Mouse (Mus musculus): ENCODE measurements at regions not wholly inside any gene's neighbourhood (a gene's known extent, or its start where the extent isn't known, plus 50 kb on each side); places are given as distances from the start of the nearest gene placed in this dataset.

DNA sequence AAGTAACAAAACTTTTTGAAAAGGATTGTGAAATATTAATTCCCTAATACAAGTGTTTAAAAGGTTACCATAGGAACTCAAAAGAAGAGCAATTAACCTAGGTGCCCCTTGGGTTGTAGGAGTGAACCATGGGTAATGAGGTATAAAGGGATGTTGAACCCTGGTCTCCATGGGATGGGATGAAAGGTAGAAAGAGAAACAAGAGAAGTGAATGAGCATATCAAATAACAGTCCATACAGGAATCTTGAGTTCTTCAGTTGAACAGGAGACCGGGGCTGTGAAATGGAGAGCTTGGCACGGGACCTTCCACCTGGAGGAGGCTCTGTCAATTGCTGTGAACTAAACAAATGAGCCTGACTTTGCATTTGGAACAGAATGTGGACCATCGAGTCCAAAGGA is 449.6 kb upstream of the Meis1 start:
- DNase-seq (ENCODE audit: low spot score) = no peak

DNA sequence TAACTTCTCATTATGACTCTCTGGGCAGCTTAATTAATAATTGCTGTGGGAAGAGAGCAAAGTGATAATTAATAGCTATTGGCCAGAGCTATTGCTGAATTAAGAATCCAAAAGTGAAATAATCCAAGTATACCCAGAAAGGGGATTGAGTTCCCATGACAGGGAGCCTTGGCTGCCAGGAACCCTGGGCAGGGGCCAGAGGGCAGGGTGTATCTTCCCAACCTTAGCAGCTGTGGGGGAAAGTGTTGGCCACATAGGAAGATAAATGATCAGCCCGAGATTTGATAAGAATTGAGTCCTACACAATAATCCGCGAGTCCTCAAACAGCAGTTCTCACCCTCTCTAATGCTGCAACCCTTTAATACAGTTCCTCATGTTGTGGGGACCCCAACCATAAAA is 450.0 kb upstream of the Meis1 start:
- no peak for DNase-seq (ENCODE audit: low spot score)

DNA sequence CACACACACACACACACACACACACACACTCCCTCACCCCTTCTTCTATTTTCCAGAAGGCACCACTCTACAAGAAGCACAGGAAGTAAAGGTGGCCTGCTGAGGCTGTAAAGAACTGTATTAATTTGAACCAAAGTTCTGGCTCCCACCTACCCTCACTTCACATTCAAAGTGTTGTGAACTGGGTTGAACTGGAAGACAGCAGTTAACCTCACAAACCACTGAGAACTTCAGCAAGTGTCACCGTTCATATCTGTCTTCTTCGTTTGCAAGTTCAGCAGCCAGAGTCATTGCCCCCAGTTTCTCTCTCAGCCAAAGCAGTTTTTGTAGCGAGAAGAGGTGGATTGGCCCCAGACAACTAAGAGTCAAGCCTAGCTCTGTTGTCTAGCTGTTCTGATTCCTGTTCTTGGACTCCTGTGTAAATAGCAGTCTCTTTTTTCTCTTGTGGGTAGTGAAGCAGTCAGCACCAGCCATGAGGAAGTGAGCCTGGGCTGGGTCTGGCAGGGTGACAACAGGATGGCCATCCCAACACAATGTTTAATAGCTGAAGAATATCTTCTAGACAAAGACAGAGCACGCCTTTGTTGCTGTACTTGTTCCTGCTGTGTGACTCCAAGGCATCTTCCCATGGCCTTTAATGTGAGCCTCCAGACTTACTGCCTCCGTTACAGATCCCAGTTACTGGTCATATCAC is 452.0 kb upstream of the Meis1 start:
- no peak for DNase-seq (ENCODE audit: low spot score)

DNA sequence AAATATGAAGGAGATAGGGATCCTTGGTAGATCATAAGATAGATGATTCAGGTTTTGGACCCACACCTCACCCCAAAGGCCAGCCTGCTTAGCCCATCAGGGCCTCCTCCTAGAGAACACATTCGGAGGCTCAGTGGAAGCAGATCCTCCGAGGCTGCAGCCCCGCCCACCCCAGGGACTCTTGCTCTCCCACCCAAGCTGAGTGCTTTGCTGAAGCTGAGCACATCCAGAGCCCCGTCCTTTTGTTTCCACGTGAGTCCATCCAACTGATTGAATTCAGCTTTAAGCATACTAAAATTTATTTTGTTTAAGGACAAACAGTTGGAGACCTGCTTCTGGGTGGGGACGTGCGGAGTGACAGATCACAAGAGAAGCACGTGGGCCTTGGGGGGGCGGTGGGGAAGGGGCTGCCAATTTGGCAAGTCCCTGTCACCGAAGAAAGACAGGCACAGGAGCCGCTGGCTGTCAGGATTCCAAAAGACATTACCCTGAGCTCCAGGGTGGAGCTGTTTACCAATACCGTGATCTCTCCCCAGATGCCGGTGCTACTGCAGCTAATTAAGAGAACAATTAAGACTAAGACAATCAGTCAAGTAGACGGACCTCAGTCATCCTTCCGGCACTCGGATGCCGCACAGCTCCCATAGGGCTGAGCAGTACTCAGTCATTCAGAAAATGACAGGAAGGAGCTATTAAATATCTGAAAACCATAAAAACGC is 448.9 kb upstream of the Spred2 start:
- no peak for DNase-seq (ENCODE audit: low spot score)

DNA sequence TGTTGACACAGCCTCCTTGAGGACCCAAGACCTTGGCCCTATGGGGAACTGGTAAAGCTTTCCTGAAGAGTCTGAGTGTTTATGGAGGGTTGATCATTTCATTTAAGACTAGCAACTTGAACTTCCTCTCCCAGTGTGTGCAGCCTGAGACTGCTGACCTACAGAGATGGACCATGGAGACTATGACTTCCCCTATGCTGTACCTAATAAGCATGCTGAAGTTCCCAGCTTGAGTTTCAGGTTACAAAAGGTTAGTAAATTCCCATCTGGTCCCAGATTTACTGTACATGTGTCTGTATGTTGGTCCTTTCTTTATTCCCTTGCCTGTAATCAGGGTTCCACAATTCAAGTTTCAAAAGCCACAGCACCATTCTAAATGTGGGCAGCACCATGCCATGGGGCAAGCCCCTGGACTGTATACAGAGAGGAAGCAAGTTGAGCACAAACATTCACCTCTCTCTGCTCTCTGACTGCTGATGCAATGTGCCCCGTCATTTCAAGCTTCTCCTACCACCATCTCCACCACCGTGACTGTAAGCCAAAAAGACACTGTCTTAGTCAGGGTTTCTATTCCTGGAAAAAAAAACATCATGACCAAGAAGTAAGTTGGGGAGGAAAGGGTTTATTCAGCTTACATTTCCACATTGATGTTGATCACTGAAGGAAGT is 431.0 kb upstream of the Spred2 start:
- no peak for DNase-seq (ENCODE audit: low spot score)

DNA sequence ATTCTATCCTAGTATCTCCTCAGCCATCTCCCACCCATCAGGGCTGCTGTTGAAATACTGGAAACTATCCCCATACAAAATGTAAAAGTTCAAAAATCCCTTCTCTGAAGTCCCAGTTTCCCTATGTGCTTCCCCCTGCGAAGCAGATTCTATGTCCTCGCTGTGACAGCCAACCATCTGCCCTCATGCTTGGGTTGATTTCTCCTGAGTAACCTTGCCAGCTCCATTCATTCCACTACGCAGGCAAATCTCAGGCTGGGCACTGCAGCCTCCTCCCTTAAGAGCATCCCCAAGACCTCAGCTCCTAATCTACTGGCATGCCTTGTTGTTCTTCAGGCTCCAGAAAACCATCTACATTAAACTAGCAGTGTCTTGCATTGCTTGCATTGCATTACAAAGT is 402.5 kb upstream of the Spred2 start:
- DNase-seq (ENCODE audit: low spot score) = no peak

DNA sequence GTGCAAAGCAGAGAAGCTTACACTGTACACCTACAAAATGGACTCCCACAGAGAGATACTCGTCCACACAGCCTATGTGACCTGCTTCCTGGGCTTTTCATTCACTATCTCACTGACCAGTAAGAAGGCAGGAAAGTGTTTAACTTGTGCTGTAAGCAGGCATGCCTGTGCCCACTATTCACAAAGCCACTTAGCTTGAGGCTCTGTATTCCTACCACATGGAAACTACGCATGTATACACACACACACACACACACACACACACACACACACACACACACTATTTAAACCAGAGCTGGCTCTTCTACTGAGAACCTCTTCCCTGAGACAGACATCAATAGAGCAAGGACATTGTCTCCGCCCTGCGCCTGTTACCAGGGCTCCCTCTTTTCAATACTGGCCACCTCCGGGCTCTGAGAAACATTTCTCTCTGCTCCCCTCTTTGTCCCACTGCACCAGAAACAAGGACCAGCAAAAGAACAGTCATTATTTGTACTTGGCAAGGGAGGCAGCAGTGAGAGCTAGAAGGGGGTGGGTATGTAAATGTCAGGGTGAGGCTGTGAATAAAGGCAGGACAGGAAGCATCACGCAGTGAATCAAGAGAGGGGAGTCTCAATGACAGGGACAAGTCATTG is 400.2 kb upstream of the Spred2 start:
- DNase-seq (ENCODE audit: low spot score) = no peak

DNA sequence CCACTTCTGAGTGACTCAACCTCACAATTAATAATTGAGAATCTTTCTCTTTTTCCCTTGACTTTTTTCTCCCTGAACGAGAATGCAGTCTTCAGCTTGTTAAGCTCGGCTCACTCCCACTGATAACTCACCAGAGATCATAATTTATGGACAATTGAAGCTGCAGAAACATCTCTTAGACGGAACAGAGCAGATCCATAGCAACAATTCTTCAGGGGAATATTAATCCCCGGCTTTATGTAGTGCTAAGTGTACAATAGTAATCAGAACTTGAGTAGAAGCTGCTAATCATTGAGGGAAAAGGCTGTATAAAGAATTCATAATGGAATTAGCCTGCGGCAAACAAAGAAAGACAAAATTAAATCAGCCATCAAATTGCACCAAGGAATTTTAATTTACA is 395.0 kb upstream of the Spred2 start:
- no peak for DNase-seq (ENCODE audit: low spot score)

DNA sequence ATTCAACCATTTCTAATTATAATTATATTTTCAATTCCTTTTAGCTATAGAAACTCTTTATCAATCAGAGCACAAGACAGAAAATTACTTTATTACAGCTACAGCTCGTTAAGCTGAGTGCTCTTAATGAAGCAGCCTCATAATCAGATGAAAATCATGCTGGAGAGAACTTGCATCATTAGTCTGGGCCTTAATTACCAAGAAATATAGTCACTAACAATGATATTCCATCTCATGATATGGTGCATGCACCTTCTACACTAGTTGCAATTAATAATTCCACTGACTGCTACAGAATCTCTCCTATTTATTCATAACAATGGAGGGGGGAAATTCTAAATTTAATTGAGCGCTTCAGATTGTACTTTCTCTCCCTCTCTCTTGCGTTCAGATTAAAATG is 393.5 kb upstream of the Spred2 start:
- DNase-seq (ENCODE audit: low spot score) = no peak

DNA sequence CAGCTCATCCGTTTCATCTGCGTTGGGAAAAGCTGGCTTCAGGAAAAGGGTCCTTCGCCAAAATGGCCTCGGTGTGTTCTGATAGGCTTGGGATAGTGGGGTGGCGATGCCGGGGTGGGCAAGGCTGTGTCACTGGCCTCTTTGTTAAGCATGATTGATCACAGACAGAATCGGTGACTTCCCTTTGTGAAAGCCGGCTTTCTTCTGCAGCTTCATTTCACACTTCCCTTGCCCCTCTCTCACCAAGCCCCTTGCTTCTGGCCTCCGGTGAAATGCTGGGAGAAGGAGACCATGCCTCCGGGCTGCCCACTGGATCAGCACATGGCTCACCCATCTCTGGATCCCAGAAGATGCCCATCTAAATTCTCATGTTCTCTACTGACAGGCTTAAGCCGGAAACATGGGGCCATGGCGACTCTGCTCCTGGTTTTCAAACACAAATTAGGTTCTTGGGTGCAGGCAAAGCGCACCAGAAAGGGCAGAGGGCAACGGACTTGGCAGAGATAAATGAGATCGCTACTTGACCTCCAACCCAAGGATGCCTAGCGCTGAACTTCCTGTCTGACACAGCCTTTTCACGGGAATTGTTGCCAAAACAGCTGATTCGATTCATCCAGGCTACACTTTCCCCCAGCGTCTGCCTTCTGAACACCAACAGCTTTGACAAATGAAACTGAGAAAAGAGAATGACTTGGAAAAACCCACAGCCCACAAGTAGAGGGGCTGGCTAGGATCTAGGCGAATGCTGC is 392.7 kb upstream of the Spred2 start:
- DNase-seq (ENCODE audit: low spot score) = no peak

DNA sequence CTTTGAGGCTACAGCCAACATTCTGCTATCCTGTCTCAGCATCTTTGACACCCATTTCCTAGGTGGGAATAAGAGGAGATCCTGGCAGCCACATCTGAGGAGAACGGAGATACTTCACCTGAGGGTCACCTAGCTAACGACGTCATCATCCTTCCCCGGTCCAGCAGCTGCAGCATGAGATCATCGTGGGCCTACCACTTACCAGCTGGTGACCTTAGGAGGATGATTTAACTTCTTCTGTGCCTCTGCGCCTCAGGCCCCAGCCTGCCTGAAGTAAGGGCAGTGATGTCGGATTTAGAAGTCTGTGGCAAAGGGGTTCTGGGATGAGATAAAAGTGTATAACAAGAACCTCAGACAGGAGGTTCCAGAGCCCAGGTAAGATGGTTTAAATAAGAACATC is 391.3 kb upstream of the Spred2 start:
- no peak for DNase-seq (ENCODE audit: low spot score)

DNA sequence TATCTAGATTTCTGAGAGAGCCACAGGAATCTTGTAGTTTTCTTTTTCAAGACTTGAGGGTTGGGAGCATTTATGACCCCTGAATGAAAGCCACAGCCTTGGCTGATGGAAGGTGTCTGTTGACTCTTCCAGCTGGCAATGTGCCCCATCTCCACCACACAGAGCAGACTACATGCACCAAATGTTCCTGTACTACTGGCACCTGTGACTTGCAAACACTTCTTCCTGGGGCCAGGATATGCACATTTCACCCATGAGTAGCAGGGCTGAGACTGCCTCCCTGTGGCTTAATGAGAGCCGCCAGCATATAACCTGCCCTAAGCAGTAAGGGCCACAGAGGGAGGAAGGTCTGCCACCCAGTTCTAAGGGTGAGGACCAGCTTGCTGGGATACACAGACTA is 390.5 kb upstream of the Spred2 start:
- no peak for DNase-seq (ENCODE audit: low spot score)

DNA sequence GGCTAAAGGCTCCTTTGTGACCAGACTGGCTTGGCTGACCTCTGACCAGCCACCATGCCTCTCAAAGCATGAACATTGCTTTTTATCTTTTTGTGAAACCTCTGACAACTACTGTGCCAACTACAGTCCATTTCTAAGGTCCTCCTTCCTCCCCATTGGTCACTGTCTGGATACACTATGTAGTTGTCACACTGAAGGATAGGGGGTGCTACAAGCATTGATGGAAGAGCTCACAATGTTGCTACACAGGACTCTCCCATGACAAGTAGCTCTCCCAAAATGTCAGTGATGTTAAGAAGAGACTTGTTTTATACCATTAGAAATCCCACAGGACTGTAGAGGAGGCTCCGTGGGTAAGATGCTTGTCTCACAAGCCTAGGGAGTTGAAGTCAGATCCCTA is 389.0 kb upstream of the Spred2 start:
- no peak for DNase-seq (ENCODE audit: low spot score)

DNA sequence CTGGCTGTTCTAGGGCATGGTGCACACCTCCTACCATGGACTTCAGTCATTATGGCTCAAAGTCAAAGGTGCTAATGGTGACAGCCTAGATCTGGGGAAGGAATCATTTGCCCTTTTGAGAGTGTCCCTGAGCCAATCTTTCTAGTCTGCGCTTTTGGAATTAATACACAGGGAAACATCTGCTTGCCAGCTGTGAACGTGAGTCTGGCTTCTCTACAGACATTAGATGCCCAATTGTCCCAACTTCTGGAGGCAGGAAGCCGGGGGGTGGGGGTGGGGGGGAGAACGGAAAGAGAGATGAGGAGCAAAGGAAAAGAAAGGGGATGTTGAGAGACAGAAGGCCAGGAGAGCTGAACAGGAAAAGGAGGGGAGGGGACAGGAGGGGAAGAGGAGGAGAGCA is 377.9 kb upstream of the Spred2 start:
- no peak for DNase-seq (ENCODE audit: low spot score)

DNA sequence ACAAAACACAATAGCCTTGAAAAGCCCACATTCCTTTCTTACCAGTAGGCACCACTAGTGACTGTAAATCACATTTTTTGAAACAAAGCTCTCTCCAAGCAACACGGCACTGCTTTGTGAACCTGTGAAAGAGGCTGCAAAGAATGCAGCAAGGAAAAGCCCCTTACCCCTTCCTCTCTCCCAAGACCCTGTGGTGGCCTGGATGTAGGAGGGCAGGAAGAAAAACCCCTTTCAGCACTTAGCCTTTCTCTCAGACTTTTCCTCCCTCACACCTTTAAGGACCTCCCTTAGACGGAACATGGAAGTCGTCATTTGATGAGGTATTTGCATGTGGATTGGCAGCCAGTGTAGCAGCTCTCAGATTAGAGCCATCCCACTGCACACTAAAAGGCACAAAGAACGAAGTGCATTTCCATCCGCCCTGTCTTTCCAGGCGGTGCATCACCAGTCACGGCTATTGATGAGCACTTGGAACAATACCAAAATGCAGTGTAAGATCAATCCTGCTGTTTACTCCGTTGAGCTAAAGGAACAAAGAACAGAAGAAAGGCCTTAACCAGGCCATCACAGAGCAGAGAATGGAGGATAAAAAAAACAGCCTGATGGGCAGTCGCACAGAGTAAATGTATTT is 369.7 kb upstream of the Spred2 start:
- DNase-seq (ENCODE audit: low spot score) = no peak

DNA sequence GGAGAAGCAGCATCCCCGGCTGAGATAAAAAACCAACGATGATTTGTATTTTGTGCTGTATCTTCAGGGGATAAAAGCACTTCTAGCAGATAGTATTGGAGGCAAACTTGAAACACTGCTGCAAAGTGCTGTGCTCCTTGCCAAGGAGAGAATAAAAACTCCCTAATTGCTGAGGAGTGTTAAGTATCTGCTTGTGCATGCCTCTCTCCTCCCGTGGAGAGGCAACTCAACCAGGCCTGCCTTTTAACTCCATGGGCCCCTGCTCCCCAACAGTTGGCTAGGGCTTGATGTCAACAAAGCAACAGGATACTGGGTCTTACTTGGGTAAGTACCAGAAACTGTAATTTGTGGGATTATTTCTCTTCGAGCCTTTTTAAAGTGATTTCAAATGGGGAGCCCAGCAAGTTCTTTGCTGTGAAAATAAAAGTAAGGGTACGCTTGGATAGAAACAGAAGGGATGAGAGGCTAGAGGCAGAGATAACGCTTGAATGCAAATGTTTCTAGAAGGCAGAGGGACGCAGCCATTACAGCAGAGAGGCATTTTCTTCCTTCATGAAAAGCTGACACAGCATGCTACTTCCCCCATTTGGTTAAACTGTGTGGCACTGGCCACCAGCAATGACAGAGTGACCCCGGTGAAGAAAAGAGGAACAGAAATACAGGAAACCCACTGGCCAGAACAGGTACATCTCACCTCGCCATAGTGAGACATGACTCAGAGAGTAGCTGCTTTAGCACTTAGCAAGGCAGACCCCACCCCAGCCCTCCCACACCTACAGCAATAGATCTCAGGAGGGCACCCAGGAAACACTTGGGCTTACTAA is 369.0 kb upstream of the Spred2 start:
- no peak for DNase-seq (ENCODE audit: low spot score)

DNA sequence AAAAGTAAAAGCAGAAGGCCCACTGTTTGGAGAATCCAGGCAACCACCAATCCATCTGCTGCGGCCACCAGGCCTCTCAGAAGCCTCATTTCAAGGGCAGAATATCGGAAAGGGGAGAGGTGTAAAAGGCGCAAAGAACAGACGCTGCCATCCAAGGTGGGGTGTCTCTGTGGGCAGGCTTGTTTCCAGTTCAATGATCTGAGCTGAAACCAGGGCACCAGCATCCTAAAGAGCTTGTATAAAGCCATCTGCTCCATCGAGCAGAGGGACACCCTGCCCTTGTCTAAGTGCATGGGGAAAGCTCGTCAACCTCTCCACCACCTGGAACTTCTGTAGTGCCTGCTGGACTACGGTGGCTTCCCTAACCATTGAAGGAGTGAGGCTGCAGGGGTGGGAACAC is 363.7 kb upstream of the Spred2 start:
- no peak for DNase-seq (ENCODE audit: low spot score)

DNA sequence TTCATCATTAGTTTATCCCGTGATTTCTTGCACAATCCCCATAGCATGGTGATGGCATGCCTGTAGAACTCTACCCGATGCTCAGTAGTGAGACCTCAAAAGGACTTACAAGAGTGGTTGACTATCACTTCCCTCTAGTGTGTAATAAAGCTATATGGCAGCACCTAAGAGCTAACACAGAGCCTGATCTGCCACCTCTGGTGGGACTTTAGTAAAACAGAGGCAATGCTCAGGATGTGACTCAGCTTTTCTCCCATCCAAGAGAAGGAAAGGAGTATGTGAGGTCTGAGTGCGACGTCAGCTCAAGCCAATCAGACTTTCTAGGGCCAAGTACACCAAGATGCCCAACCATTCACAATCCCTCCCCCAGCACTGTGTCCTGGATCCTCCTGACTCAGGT is 361.5 kb upstream of the Spred2 start:
- no peak for DNase-seq (ENCODE audit: low spot score)

DNA sequence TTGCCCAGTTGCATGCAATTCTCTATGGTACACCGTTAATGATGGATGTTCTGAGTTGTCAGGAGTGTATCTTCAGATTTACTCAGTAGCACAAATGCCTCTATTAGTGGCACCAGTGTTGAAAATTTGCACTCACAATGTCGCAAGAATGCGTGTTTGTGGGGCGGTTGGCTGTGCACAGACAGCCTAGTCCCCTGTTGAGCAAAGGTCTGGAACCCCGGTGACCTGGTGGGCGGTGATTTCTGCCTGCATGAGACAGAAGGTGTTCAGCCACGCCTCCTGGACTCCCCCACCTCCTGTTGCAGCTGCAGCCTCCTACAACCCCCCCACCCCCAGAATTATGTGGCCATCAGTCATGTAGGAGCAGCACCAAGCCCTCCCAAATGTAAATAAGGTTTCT is 338.9 kb upstream of the Spred2 start:
- DNase-seq (ENCODE audit: low spot score) = no peak

DNA sequence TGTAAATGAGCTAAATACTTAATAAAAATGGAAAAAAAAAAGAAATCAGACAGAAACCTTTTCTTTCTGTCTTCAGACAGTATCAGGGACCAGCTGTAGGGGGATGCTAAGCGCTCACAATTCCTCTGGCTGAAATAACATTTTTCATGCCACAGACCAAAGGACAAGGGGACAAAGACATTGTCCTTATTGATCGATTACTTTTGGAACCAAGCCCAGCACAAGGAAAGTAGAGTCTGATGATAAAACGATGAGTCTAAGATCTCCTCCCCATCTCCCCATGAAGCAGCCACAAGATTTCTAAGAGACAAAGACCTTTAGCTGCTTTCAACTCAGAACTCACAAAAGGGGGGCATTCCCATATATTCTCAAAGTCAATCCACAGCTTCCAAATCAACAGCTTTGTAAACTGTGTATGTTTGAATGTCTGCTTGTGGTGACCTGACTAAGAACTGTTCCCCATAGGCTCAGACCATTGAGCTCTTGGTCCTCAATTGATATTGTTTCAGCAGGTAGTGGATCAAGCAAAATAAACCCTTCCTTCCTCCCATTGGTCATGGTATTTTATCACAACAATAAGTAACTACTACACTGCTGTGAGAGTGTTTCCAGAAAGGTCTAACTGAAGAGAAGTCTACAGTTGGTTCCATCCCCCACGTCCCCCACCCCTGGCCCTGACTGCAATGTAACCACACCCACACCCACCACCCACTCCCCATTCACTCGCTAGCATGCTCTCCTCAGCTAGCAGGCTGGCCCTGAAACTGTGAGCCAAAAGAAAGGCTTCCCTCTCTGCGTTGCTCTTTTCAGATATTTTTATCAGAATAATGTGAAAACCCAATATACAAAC is 331.4 kb upstream of the Spred2 start:
- DNase-seq (ENCODE audit: low spot score) = no peak
